ENCODE assay signal across 20 mouse cellular contexts in genomic region chr3:35929406-35929805, GRCm38 (mm10). TPM values are rescaled to one million over a fixed set of nuclear protein-coding genes. Genes with fewer than 3 reads are reported as not detected.
DNase-seq lines count a peak whose midpoint lies in the region; ATAC-seq lines count a peak whose summit lies in the region.
"Had no signal": no experiment of that assay in that cellular context is flagged by ENCODE, and none has a peak within 500 bp of the region (broad histone marks: within the 10 kb centered on the region; RNA-seq: fewer than 3 reads in every experiment).

No protein-coding gene starts in this region.

- peaks cover 23% of the 10 kb centered on the region for H3K4me1 ChIP-seq in heart, embryonic 11.5 days (ENCODE audit: control insufficient read depth, insufficient read depth, low read length)
- H3K4me1 ChIP-seq in erythroblast, embryonic 14.5 days (ENCODE audit: control insufficient read depth), result peaks cover 75% of the 10 kb centered on the region
- peaks cover 26% of the 10 kb centered on the region for H3K4me1 ChIP-seq in midbrain, embryonic 16.5 days (ENCODE audit: control insufficient read depth, insufficient read depth, low read length)
- H3K4me1 ChIP-seq in embryonic facial prominence, embryonic 10.5 days, result peaks cover 31% of the 10 kb centered on the region

- DNase-seq in heart, adult 9 months (ENCODE audit: low spot score in 2 of 2), result no peak
- DNase-seq in left cerebral cortex, adult 11 months (ENCODE audit: low spot score), result peak; percentile 16
- no peak for DNase-seq in left cerebral cortex, adult 9 months (ENCODE audit: low spot score in 2 of 2)
- no peak for DNase-seq in embryonic facial prominence, embryonic 10.5 days (ENCODE audit: low spot score)
- DNase-seq: cerebellum, adult 18-20 months; kidney, adult 2 months; kidney, postnatal 25 days; layer of hippocampus, postnatal 36 days; spleen, adult 18-20 months; thymus, postnatal 14 days had no signal

- H3K4me2 ChIP-seq in heart, embryonic 11.5 days, result peak overlapping the region; percentile 25
- H3K4me2 ChIP-seq in midbrain, embryonic 16.5 days (ENCODE audit: low read length), result no peak overlapping the region
- H3K4me2 ChIP-seq: embryonic facial prominence, embryonic 12.5 days; limb, embryonic 12.5 days; midbrain, embryonic 11.5 days had no signal

- no peak for ATAC-seq in heart, embryonic 11.5 days (replicated peaks; ENCODE audit: insufficient number of reproducible peaks, low FRiP score, low TSS enrichment)
- ATAC-seq in megakaryocyte progenitor cell, adult 5-6 weeks (replicated peaks; ENCODE audit: poor library complexity), result 0 out of 2 replicates have a peak, but pooled peaks have one; percentile 7
- ATAC-seq in midbrain, embryonic 16.5 days, result no peak
- ATAC-seq: hindbrain, embryonic 16.5 days; lung, postnatal 0 days had no signal

- no peaks in the 10 kb centered on the region for H3K9me3 ChIP-seq in heart, embryonic 11.5 days (replicated peaks; ENCODE audit: control insufficient read depth, low read length)
- H3K9me3 ChIP-seq in erythroblast, embryonic 14.5 days (ENCODE audit: control insufficient read depth, low read length), result no peaks in the 10 kb centered on the region
- no peaks in the 10 kb centered on the region for H3K9me3 ChIP-seq in midbrain, embryonic 16.5 days (replicated peaks; ENCODE audit: control insufficient read depth, low read length, poor library complexity, severe bottlenecking)
- no peaks in the 10 kb centered on the region for H3K9me3 ChIP-seq in embryonic facial prominence, embryonic 10.5 days
- H3K9me3 ChIP-seq: embryonic facial prominence, embryonic 12.5 days; forebrain, embryonic 10.5 days; limb, embryonic 12.5 days had no signal

- H3K4me3 ChIP-seq in heart, embryonic 11.5 days (ENCODE audit: low read depth, low read length), result no peak overlapping the region
- H3K4me3 ChIP-seq in erythroblast, embryonic 14.5 days (replicated peaks), result peak overlapping the region; percentile 93
- H3K4me3 ChIP-seq in midbrain, embryonic 16.5 days (ENCODE audit: low read depth, low read length), result no peak overlapping the region
- no peak overlapping the region for H3K4me3 ChIP-seq in embryonic facial prominence, embryonic 10.5 days
- H3K4me3 ChIP-seq: embryonic facial prominence, embryonic 12.5 days; forebrain, embryonic 10.5 days; limb, embryonic 12.5 days had no signal

- no peak overlapping the region for H3K27ac ChIP-seq in heart, embryonic 11.5 days (ENCODE audit: low read depth, low read length)
- no peak overlapping the region for H3K27ac ChIP-seq in midbrain, embryonic 16.5 days (ENCODE audit: low read length)
- H3K27ac ChIP-seq in embryonic facial prominence, embryonic 10.5 days (replicated peaks), result no peak overlapping the region
- H3K27ac ChIP-seq: embryonic facial prominence, embryonic 12.5 days; forebrain, embryonic 10.5 days; limb, embryonic 12.5 days had no signal

- no peaks in the 10 kb centered on the region for H3K27me3 ChIP-seq in heart, embryonic 11.5 days (ENCODE audit: control insufficient read depth, insufficient read depth, low read length)
- H3K27me3 ChIP-seq in erythroblast, embryonic 14.5 days (ENCODE audit: control insufficient read depth), result no peaks in the 10 kb centered on the region
- no peaks in the 10 kb centered on the region for H3K27me3 ChIP-seq in midbrain, embryonic 16.5 days (ENCODE audit: control insufficient read depth, insufficient read depth, low read depth, low read length)
- no peaks in the 10 kb centered on the region for H3K27me3 ChIP-seq in embryonic facial prominence, embryonic 10.5 days (replicated peaks; ENCODE audit: low read depth, poor library complexity, severe bottlenecking)
- H3K27me3 ChIP-seq: embryonic facial prominence, embryonic 12.5 days; limb, embryonic 12.5 days had no signal

- WGBS in heart, embryonic 11.5 days (ENCODE audit: insufficient replicate concordance), result 24% methylated on average over 3 of the region's 3 CpGs
- WGBS in midbrain, embryonic 16.5 days, result 67% methylated on average over 3 of the region's 3 CpGs
- 69% methylated on average over 3 of the region's 3 CpGs for WGBS in embryonic facial prominence, embryonic 10.5 days

- H3K9ac ChIP-seq in heart, embryonic 11.5 days (ENCODE audit: low read depth, low read length), result no peak overlapping the region
- H3K9ac ChIP-seq in midbrain, embryonic 16.5 days (ENCODE audit: low read depth, low read length), result no peak overlapping the region
- H3K9ac ChIP-seq: embryonic facial prominence, embryonic 12.5 days; limb, embryonic 12.5 days had no signal

- H3K36me3 ChIP-seq in heart, embryonic 11.5 days (ENCODE audit: control insufficient read depth, insufficient read depth, low read length), result no peaks in the 10 kb centered on the region
- H3K36me3 ChIP-seq in erythroblast, embryonic 14.5 days (ENCODE audit: control insufficient read depth), result peaks cover 30% of the 10 kb centered on the region
- no peaks in the 10 kb centered on the region for H3K36me3 ChIP-seq in midbrain, embryonic 16.5 days (ENCODE audit: control insufficient read depth, insufficient read depth, low read length)
- H3K36me3 ChIP-seq in embryonic facial prominence, embryonic 10.5 days (replicated peaks), result 0 out of 2 replicates have a peak, but pooled peaks cover 2% of the 10 kb centered on the region
- H3K36me3 ChIP-seq: embryonic facial prominence, embryonic 12.5 days; forebrain, embryonic 10.5 days; limb, embryonic 12.5 days had no signal

RNA-seq across cellular contexts. Expression of gene Dcun1d1, which starts 7.8 kb away (rescaled TPM):
- polyA plus RNA-seq in heart, embryonic 11.5 days (2014; fragmentation: Nextera tagmentation; extraction: Ambion mirVana), result 76.9 and 86.7 TPM in 2 replicates
- polyA plus RNA-seq in erythroblast, embryonic 14.5 days (2012), result 0.67 and 0.95 TPM in 2 replicates
- total RNA-seq in megakaryocyte progenitor cell, adult 5-6 weeks (2015), result 134 and 137 TPM in 2 replicates
- total RNA-seq in megakaryocyte progenitor cell, adult 5-6 weeks (2017), result 145 and 219 TPM in 2 replicates
- 107 and 111 TPM in 2 replicates for polyA plus RNA-seq in midbrain, embryonic 16.5 days (2015; fragmentation: Nextera tagmentation; extraction: Ambion mirVana)
- polyA plus RNA-seq in embryonic facial prominence, embryonic 10.5 days (2016; fragmentation: Nextera tagmentation; extraction: Ambion mirVana), result 104 and 106 TPM in 2 replicates

Comparison
In these comparisons a context has a peak if more than half of its experiments do, and no peak if none do; other contexts are left out.
1. RNA of gene Dcun1d1, which starts 7.8 kb away (polyA plus RNA-seq): 107 to 111 TPM in midbrain, embryonic 16.5 days, 104 to 106 TPM in embryonic facial prominence, embryonic 10.5 days and 76.9 to 86.7 TPM in heart, embryonic 11.5 days; 0.67 to 0.95 TPM in erythroblast, embryonic 14.5 days; every median in the first group is over 10 times any median in the second.